Mouse (Mus musculus): ENCODE data around the gene Gtf3c5.

Gtf3c5 gene

DNA sequence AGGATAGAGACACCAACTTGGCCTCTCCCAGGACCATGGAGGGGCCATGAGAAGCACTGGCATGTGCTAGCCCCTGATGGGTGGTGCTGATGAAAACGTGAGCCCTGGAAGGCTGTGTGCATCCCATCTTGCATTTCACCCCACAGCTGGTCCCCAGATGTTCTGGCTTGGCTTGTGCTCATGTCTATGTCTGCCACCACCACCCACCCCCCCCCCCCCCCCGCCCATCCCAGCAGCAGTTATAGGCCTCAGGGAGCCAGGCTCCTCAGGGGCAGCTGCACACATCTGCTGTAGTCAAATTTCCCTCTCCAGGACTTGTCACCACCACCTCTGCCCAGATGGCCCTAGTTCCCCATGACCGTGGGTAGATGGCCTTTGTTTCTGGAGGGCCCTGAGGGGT, 13.6 kb downstream of the Gtf3c5 start:
- DNase-seq (ENCODE audit: low read depth, low spot score): no peak

DNA sequence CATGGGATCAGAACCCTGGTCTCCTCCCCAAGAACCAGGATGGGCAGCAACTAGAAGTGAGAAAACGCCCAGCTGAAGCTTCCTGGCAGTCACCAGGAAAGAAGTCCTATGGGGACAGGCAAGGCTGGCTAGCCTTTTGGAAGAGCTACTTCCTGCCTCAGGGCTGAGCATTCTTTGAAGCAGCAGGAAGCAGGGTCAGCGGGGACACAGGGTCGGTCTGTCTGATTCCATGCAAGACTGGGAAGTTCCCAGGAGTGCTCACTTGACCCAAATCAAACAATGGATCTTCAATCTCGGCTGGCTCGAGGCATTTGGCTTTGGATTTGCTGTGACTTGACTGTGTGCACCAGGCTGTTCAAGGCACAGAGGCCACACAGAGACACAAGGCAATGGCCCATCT, 17.0 kb downstream of the Gtf3c5 start:
- no peak for DNase-seq (ENCODE audit: low read depth, low spot score)

DNA sequence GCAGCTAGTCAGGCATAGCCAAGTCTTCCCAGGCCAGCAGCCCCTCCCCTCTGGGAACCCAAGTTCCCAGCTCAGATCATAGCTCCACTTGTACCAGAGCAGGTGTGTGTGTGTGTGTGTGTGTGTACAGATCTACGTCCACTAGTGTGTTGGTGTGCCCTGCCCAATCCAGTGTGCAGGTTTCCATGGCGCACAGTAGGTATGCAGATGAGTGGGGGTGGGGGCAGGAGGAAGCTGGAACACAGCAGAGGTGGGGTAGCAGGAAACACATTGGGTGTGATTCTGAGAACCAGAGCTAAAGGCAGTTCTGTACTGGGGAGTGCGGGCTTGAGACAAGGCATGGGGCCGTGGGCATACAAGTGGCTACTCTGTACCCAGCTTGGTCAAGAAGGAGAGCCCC, 19.2 kb downstream of the Gtf3c5 start:
- DNase-seq (ENCODE audit: low read depth, low spot score): peak; percentile 20

DNA sequence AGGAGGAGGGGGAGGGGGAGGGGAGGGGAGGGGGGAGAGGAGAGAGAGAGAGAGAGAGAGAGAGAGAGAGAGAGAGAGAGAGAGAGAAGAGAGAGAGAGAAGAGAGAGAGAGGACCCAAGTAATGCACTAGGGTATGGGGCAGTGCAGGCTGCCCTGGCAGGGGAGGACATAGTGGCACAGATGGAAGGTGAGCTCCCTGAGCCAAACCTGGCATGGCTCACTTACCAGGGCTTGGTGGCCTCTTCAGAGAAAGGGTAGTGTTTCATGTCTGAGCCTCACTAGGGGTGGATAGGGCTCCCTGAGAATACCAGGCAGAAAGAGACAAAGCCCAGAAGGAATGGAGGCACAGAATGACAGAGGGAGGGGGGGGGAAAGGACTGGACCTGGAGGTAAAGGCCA, 19.7 kb downstream of the Gtf3c5 start:
- no peak for DNase-seq (ENCODE audit: low read depth, low spot score)

DNA sequence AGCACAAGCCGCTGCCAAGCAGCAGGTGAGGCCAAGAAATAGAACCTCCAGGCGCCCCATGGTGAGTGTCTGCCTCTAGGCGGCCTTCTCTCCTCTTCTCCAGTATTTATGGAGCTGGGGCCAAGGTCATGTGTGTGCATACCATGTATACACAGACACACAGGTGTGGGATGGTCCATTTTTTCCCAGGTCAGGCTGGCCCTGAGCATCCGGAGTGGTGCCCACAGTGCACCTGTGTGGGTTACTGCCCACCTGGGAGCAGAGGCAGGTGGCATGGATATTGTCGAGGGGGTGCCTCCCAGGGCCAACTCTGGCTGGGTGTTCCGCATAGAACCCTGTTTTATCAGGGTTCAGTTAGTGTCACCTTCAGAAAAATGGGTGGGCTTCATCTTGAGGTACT, 20.2 kb downstream of the Gtf3c5 start, which contains the start of gene Cel:
TSS of gene Cel (minus strand) at position 101 of the 400 bp plus-strand sequence.
- DNase-seq (ENCODE audit: low read depth, low spot score): peak; percentile 6

DNA sequence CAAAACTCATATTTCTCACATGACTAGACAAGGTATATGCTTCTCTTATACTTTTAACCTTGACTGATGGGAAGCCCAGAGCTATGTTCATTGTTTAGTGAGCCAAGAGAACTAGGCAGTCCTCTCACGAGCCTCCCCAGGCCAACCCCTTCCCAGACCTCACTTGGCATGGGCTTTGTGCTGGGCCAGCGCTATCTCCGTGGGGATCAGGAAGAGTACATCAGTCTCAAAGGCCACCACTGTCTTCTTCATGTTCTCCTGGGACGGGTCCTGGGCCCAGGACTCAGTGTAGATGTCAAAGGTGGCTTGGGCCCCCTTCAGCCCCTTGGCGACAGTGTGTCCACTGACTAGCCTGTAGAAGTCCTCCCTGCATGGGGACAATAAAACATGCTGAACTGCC, 26.1 kb downstream of the Gtf3c5 start:
- DNase-seq (ENCODE audit: low read depth, low spot score): no peak

DNA sequence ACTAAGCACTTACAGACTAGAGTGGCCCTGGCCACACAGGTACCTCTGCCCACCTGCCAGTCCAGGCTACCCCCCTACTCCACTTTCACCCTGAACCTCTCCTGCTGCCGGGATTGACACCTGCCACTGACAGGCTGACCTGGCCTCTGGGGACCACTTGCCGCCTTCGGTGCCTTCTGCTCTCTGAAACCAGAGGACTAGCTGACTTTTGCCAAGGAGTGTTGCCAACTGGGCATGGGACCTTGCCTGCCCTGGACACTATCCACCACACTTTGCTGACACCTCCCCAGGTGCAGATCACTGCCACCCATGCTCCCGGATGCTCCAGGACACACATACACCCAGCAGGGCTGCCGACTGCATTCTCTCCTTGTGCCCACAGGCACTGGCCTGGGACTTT, 31.2 kb downstream of the Gtf3c5 start:
- DNase-seq (ENCODE audit: low read depth, low spot score): no peak

DNA sequence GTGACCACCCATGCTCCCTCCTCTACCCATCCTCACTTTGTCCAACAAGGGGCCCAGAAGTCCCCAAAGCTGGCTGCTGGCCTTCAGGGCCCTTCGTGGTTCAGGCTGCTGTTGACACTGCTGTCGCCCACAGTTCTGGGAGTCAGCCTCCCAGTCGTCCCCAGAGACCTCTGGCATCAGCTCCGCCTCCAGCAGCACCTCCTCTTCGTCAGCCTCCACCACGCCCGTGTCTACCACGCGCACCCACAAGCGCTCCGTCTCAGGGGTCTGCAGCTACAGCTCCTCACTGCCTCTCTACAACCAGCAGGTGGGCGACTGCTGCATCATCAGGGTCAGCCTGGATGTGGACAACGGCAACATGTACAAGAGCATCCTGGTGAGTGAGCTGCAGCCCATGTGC, 34.4 kb downstream of the Gtf3c5 start:
- DNase-seq (ENCODE audit: low read depth, low spot score): no peak

DNA sequence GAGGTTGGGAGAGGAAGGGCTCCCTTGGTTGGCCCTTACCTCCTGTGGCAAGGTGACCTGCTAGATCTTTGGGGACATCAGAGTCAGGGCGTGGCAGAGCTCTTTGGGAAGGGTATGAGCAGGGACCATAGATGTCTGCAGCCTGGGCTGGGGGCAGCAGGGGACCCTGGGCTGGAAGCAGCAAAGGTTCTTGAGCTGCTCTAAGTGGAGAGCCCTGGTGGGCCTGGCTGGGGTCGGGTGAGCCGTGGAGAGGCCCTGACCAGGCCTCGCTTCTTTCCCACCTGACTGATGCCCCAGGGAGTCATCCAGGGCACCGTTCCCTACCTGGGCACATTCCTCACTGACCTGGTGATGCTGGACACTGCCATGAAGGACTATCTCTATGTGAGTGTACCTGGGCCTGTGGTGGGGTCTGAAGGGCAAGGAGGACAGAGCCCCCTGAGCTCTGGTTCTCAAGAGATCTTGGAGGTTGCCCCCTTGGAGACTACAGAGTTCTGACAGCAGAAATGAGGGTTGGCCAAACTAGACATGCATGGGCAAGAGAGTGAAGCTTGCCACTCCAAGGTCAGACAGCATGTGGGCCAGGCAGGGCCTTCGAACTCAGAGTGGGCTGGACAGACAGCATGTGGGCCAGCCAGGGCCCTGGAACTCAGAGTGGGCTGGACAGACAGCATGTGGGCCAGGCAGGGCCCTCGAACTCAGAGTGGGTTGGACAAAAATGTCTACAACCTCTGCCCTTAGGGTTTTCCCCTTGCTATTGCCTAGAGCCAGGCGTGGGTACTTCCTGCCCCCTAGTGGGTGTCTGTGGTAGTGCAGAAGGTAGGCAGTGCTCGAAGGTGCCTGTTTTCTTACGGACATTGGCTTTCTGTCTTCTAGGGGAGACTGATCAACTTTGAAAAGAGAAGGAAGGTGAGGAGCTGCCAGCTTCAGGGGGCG, 36.0 kb downstream of the Gtf3c5 start:
- DNase-seq (ENCODE audit: low read depth, low spot score): peak; percentile 84

DNA sequence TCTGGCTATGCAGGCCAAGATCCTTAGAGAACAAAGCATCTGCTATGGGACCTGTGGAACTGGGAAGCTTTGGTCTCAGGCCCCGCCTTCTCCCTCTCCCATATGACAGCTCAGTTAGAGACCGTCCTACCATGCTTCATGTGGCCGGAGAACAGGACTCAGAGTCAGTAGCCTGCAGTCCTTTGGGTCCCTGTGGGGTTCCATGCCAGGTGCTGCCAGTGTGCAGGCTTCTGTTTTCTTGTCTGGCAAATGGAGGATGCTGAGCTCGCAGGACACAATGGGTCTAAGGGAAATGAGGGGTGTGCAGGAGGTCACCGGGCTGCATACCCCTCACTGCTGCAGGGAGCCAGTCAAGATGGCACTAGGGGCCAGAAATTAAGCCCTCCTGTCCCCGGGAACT, 37.0 kb downstream of the Gtf3c5 start:
- DNase-seq (ENCODE audit: low read depth, low spot score): no peak

DNA sequence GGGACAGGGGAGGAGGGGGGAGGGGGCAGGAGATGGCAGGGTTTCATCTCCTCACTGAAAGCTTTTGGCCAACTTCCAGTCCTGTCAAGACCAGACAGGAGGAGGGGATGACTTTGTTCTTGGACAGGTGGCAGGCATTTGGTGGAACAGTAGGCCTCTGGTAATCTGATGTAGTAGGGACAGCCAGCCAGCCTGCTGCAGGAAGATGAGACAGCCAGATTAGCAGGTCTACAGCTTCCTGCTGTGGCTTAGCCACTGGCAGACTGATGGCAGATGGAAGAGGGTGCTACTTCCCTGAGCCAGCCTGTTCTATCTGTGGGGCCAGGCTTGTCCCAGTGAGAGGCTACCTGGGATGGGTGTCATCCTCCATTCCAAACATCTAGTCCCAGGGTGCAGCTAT, 37.6 kb downstream of the Gtf3c5 start:
- DNase-seq (ENCODE audit: low read depth, low spot score): no peak

DNA sequence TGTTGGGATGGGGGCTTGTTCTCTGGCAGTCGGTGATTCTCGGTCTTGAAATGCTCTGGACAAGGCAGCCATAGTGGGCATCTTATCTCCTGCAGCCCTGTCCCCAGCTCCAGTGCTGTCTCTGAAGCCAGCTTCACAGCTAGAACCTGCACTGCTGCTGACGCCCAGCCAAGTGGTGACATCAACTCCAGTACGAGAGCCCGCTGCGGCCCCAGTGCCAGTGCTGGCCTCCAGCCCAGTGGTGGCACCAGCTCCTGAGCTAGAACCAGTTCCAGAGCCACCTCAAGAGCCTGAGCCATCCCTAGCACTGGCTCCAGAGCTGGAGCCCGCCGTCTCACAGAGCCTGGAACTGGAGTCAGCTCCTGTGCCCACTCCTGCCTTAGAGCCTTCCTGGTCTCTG, 39.7 kb downstream of the Gtf3c5 start:
- no peak for DNase-seq (ENCODE audit: low read depth, low spot score)

DNA sequence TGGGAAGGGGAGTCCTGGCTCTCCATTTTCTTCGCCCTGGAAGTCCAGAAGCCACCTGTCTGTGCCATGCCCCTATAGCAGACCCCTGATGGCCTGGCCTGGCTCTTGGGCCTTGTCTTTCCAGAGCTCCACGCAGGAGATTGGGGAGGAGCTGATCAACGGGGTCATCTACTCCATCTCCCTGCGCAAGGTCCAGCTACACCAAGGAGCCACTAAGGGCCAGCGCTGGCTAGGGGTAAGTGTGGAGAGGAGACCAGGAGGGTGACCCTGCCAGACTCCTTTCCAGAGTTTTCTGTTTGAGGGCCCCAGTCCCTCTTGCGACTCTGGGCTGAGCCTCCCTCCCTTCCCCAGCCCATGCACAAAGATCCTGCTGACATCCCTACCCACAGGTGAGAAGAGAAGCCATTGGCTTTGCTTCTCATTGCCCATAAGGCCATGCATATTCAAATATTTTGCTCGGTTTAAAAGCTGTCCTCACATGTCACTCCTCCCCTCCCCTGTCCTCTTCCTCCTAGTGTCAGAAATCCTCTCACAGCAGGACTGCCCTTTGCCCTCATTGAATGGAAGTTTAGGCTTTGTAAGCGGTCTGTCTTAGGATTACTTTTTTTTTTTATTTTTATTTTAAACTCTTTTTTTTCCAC, 42.8 kb downstream of the Gtf3c5 start:
- no peak for DNase-seq (ENCODE audit: low read depth, low spot score)

DNA sequence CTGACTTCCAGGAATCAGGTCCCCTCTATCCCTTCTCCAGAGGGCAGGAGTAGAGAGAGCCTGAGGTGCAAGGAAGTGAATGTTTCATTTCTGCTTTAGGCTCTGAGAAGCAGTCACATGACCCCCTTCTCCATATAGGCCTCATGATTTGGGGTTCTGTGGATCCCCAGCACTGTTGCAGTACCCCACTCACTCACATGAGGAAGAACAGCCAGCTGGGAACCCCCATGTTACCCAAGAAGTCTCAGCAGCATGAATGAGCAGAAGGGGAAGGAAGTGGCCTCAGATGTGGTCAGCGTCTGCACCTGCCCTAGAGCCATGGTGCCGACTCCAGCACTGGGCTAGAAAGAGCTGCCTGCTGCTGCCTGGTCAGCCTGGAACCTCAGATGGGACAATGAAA, 43.6 kb downstream of the Gtf3c5 start:
- no peak for DNase-seq (ENCODE audit: low read depth, low spot score)

DNA sequence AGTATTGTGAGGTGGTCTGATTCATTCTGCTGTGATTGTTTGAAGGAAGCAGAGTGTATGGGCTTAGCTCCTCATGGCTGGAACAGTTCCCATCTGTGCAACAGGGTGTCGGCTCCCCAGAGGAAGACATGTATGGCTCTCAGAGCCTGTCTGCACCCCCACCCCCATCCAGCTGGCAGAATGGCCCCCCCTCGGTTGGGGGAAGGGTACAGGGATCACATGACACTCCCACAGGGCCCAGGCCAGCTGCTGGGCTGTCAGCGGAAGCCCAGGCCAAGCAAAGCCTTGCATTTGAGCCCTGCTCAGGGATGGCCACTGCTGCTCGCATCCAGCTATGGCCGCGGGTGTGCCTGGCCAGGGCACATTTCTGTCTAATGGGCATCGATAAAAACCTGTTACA, 44.3 kb downstream of the Gtf3c5 start:
- DNase-seq (ENCODE audit: low read depth, low spot score): no peak

DNA sequence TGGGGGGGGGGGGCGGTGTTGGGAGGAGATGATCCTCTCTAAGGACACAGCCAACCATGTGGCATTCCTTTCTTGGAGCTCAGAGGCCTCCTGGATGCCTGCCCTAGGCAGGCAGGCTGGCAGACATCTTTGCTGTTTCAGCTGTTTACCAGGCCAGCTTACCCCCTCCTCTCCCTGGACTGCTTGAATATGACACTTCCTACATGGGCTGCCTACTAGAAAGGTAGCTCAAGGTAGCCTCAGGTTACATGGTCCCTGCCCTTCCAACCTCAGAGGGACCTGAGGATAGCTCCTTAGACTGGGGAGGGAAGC, 44.8 kb downstream of the Gtf3c5 start:
- no peak for DNase-seq (ENCODE audit: low read depth, low spot score)

DNA sequence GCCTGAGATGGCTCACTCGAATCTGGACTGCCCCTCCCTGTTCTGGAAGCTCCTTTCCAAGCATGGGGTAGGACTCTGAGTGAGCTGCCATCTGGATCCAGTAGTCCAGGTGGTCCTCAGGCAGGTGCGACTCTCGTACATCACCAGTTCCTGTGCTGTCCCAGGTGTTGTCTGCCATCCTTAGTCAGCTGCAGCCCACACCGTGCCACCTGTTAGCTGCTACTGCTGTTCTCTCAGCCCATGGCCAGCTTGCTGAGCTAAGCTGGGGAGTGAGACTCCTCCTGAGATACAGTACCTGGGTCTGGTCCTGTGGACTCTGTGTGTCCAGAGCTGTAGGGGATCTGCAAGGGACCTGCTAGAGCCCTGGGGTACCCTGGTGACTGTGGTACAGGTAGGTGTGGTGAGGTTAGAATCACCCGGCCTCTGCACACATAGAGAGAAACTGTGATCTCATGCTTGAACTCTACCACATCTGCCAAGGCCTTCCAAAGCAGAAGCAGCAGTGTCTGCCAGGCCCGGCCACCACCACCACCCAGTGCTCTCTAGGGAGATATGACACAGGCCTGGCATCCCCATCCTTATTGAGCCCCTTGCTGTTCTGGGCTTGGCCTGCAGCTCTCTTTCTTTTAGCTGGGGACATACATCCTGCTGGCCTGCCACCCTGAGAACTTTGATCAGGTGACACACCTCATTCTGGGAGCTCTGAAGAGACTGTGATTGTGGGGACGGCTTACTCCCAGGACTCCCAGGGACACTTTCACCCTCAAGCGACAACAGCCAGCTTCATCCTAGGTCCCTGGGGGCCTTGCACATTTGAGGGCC, 45.3 kb downstream of the Gtf3c5 start:
- DNase-seq (ENCODE audit: low read depth, low spot score): no peak

DNA sequence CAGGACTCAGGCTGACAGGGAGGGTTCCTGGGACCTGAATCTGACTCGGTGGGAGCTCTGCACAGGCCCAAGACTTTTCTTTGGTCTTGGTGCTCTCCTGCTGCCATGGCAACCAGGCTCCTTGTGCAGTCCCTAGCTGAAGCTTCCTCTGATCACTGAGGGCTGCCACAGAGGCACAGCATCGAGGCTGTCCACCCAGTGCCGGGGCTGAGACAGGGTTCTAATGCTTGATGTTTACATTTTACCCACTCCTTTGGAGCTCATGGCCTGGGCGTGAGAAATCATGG, 46.0 kb downstream of the Gtf3c5 start:
- peak; percentile 44 for DNase-seq (ENCODE audit: low read depth, low spot score)

DNA sequence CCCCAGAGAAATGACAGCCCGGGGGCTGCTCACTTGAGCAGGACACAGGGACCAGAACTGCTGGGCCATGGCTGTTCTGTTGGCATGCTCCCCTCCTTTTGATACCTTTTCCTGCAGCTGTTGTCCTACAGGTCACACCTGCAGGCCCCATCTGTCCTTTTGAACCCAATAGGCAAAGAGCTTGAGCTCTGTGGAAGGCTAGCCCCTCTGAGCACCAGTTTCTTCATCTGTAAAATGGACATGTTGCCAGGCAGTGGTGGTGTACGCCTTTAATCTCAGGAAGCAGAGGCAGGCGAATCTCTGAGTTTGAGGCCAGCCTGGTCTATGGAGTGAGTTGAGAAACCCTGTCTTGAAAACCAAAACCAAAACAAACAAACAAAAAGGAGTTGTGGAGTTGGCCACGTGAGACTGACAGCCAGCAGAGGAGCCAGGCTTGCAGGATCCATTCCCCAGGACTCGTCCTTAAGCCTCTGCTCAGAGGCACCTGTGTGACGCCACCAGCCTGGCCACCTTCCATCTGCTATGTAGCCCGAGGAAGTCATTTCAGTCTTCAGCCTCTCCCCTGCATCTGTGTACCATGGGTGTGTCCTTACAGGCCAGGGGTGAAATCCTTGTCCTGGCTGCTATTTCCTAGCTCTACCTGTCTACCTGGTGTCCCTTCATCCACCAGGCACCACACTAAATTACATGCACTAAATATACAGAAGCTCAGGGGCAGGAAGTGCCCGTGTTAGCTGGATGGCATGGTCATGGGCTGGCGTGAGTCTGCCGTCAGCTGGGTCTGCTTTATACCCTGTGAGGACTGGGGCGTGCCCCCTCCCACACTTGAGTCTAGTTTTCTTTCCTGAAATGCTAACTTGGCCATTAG, 46.6 kb downstream of the Gtf3c5 start:
- no peak for DNase-seq (ENCODE audit: low read depth, low spot score)

DNA sequence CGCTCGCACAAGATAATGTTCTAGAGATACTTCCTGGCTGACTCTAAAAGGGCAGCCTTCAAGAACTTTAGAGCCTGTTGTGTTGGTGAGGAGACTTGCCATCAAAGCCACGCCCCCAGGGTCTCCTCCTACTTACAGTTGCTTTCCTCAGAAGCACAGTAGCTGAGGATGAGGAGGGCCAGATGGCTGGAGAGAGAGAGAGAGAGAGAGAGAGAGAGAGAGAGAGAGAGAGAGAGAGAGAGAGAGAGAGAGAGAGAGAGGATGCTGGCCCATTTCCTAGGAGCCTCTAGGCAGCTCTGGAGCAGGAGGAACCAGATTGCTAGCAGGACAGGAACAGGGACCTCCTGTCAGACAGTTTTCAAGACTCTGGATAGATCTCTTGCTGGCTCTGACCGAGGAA, 47.4 kb downstream of the Gtf3c5 start:
- DNase-seq (ENCODE audit: low read depth, low spot score): no peak

DNA sequence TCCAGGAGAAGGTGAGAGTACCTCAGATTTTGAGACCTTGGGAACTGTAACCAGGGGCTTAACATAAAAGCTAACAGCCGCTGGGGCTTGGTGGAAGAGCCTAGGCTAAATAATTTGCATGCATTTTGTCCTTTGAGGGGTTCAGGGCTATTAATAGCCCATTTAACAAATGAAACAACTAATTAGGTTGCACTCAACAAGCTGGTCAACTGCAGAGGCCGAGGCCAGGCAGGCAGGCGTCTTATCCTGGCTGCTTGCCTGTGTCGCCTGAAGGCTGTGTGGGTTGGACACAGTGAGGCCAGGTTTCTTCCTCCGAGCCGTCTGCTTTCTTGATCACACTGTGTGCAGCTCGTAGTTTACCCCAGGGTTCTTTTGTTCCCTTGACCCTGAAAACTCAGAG, 47.9 kb downstream of the Gtf3c5 start:
- no peak for DNase-seq (ENCODE audit: low read depth, low spot score)

DNA sequence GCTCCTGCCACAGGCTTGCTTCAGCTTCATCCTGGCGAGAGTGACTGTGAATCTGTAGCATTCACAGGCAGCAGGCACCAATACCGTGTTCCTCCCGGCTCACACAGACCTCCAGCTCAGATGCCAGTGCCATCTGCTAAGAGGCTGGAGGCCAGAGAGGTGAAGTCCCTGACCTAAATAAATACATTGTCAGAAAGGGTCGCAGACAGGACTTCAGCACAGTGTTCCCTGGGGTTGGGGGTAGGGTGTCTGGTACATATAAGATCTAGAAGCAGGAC, 48.3 kb downstream of the Gtf3c5 start:
- DNase-seq (ENCODE audit: low read depth, low spot score): no peak

Data from ZHBTc4 (cell line).